Mouse (Mus musculus) cerebellum, adult 2 months (tissue): Measurements from ENCODE around the gene Arntl. TPM values are rescaled to one million over a fixed set of nuclear protein-coding genes. Genes with fewer than 3 reads are reported as not detected.
A peak's percentile ranks its signal among the peaks of the same experiment; 100 is the strongest.
"Not testable (repeated sequence)": the region's sequence is repeated elsewhere in the genome, so short reads cannot be mapped to it uniquely, and the experiment has no call there.

Experiments
- DNase-seq, 2 experiments: peaks; one replicate each; pipeline ENCODE4 v3.0.0; 2021
- H3K27ac ChIP-seq: fragments of 200-500 bp; 2 replicates; pipeline ENCODE4 v1.5.1; 2012; ENCODE audit warnings: low read length, control low read depth, inconsistent platforms; ENCODE audit not compliant: insufficient read depth
- H3K27me3 ChIP-seq: fragments of 200-500 bp; 2 replicates; pipeline ENCODE4 v1.6.1; 2012; ENCODE audit warnings: inconsistent platforms, mild to moderate bottlenecking, low read length, moderate library complexity; ENCODE audit not compliant: control insufficient read depth, insufficient read depth
- H3K4me1 ChIP-seq: fragments of 200-500 bp; 2 replicates; pipeline ENCODE4 v1.6.1; 2011; ENCODE audit warnings: low read length; ENCODE audit not compliant: control insufficient read depth, insufficient read depth
- H3K4me3 ChIP-seq: fragments of 200-500 bp; replicated peaks from 2 replicates; pipeline ENCODE3; 2011; ENCODE audit warnings: mild to moderate bottlenecking, low read depth, low read length, control low read depth; ENCODE audit not compliant: insufficient read depth
- CTCF ChIP-seq: fragments of 200-500 bp; IDR thresholded peaks from 2 replicates; pipeline ENCODE4 v1.5.1; 2011; ENCODE audit warnings: low read depth, mild to moderate bottlenecking, control low read depth, low read length, moderate library complexity, borderline replicate concordance; ENCODE audit not compliant: insufficient read depth
- POLR2A ChIP-seq: fragments of 200-500 bp; IDR thresholded peaks from 2 replicates; pipeline ENCODE4 v1.6.1; 2011; ENCODE audit warnings: low read length, control low read depth, borderline replicate concordance; ENCODE audit not compliant: insufficient read depth
- WGBS: fragments of 180-500 bp; shearing (Covaris S2); methylation state at CpG from one replicate; pipeline ENCODE4 v1.1.7; 2018; 5-methylcytosine and 5-hydroxymethylcytosine counted together
- polyA plus RNA-seq: library from polyadenylated mRNA; depleted of rRNA; stranded (reverse); fragments of >200 nt; gene quantifications from 2 replicates; pipeline ENCODE4 v1.2.3, GENCODE M21; 2012

The Arntl gene
- polyA plus RNA-seq, 1 experiment = 28.4 TPM

DNA sequence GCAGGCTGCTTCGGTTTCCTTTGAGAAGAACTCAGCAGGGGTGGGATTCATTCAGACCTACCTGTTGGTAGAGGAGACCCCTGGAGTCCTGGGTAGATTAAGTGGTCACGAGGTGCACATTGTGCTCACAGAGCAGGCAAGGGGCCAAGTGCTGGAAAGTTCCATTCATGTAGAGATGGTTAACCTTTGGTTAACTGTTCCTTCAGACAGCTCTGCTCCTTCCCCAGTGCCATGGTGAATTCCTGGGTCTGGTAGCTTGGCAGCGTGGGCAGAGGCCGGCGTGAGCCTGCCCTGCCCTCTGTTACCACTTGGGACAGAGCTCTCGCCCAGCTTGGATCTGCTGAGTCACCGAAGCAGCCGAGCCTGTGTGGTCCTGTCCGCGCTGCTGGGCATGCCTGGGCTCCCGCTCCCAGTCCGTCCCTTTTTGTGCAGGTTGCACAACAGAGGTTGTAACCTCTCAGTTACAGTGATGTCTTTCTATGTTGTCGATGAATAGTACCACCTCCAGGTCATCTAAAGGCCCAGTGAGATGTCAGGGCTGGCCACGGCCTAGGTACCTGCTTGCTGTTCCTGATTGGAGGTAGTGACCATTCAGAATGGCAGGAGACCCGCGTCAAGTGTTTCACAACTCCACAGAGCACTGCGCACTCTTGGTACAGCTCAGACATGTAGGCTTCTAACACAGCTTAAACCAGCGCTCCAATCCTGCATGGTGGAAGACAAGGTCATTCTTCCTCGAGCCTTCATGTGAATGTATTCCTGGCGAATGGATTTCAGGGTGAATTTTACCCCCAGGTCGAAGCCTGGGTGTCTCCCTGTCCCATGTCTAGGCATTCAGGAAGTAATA, 53.3 kb downstream of the Arntl start:
- no peak overlapping the region for H3K27ac ChIP-seq
- WGBS = 50% methylated on average over 21 of the region's 21 CpGs
- peak; percentile 52 to 53 for DNase-seq
- H3K4me1 ChIP-seq = peaks cover 6% of the 10 kb centered on the region
- H3K4me3 ChIP-seq = no peak overlapping the region
- no peaks in the 10 kb centered on the region for H3K27me3 ChIP-seq
- TF ChIP-seq CTCF = peak; percentile 41; the same call in 1 of the 2 replicates
- TF ChIP-seq POLR2A = no peak

- no peak for DNase-seq
- Histone ChIP-seq H3K4me3 (no peak overlapping the region), H3K4me1 (peaks cover 6% of the 10 kb centered on the region), H3K27me3 (no peaks in the 10 kb centered on the region), H3K27ac (no peak overlapping the region)
- 93% methylated on average over 3 of the region's 3 CpGs for WGBS
- TF ChIP-seq CTCF (no peak), POLR2A (no peak)
These were observed 54.4 kb downstream of the Arntl start for GRCm38 (mm10) chr7:113261690-113262089.

GRCm38 (mm10) chr7:113262510-113263467, 55.5 kb downstream of the Arntl start:
- H3K27ac ChIP-seq, H3K4me3 ChIP-seq, H3K27me3 ChIP-seq, H3K4me1 ChIP-seq, DNase-seq: not testable (repeated sequence)
- WGBS = 79% methylated on average over 14 of the region's 14 CpGs

DNA sequence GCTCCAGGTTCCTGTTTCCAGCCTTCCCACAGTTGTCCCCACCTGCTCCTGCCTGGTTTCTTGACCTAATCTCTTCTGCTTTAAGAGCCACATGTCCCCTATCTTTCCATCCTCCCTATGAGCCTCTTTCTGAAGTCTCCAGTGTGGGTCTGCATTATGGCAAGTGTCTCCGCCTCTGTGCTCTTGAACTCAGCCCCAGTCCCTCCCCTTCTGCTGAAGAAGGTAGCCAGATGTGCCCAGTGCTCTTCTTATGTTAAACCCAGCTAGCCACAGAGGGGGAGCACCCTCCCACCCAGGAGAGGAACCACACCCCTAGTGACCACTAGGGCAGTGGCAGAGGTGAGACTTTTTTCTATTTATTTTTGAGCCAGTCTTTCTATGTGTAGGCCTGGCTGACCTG, 56.7 kb downstream of the Arntl start:
- no peak overlapping the region for H3K27ac ChIP-seq
- 83% methylated on average over 1 of the region's 1 CpGs for WGBS
- DNase-seq = no peak
- no peaks in the 10 kb centered on the region for H3K27me3 ChIP-seq
- TF ChIP-seq CTCF (no peak), POLR2A (no peak)
- H3K4me1 ChIP-seq = peaks cover 12% of the 10 kb centered on the region
- H3K4me3 ChIP-seq = no peak overlapping the region

- peak; percentile 68 to 82 for DNase-seq
- peak; percentile 87 for TF ChIP-seq CTCF
- no peak for TF ChIP-seq POLR2A
- no peak overlapping the region for H3K4me3 ChIP-seq
- H3K27ac ChIP-seq = no peak overlapping the region
- H3K27me3 ChIP-seq = no peaks in the 10 kb centered on the region
- peaks cover 42% of the 10 kb centered on the region for H3K4me1 ChIP-seq
- WGBS = 77% methylated on average over 9 of the region's 9 CpGs
These were observed 61.0 kb downstream of the Arntl start for GRCm38 (mm10) chr7:113268287-113268686.

GRCm38 (mm10) chr7:113269081-113269480, 61.8 kb downstream of the Arntl start:
- Histone ChIP-seq H3K4me3 (no peak overlapping the region), H3K27ac (no peak overlapping the region), H3K4me1 (peaks cover 47% of the 10 kb centered on the region), H3K27me3 (no peaks in the 10 kb centered on the region)
- DNase-seq = no peak
- no peak for TF ChIP-seq POLR2A
- no peak for TF ChIP-seq CTCF

- TF ChIP-seq CTCF (no peak), POLR2A (no peak)
- WGBS = 6% methylated on average over 3 of the region's 3 CpGs
- peak; percentile 68 to 78 for DNase-seq
- Histone ChIP-seq H3K27me3 (no peaks in the 10 kb centered on the region), H3K27ac (no peak overlapping the region; the same call in 1 of the 2 replicates), H3K4me1 (peaks cover 47% of the 10 kb centered on the region), H3K4me3 (no peak overlapping the region)
These were observed 62.7 kb downstream of the Arntl start for GRCm38 (mm10) chr7:113269921-113270320.
